Mouse (Mus musculus) frontal cortex, postnatal 36 days (tissue): Measurements from ENCODE around the gene Fam181a.

Source experiments
- DNase-seq, 2 experiments: peaks; one replicate each; pipeline ENCODE4 v3.0.0; 2022; ENCODE audit warnings: low spot score in 2 of 2

The Fam181a gene

DNA sequence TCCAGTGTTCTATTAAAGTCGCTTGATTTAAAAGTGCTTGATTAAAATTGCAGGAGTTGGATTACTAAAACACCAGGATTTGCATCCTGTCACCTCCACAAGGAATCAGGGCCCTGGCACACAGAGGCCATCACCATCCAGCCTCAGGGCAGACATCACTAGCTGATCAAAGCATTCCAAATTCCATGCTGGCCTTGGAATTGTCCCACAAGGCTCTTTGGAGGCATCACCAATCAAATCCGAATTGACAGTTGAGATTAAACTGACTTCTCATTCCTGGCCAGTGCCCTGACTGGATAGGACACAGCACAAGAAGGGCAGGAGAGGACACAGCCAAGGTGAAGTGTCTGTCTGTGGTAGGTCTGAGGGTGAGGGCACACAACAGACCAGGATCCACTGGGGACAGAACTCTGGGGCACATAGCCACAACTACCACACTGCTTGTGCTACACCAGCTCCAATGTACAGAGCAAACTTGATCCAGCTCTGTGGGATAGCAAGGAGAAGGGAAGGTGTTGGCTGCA is at the start of gene Fam181a:
TSS of gene Fam181a (plus strand) at position 232 of the 524 bp plus-strand sequence.
- no peak for DNase-seq

DNA sequence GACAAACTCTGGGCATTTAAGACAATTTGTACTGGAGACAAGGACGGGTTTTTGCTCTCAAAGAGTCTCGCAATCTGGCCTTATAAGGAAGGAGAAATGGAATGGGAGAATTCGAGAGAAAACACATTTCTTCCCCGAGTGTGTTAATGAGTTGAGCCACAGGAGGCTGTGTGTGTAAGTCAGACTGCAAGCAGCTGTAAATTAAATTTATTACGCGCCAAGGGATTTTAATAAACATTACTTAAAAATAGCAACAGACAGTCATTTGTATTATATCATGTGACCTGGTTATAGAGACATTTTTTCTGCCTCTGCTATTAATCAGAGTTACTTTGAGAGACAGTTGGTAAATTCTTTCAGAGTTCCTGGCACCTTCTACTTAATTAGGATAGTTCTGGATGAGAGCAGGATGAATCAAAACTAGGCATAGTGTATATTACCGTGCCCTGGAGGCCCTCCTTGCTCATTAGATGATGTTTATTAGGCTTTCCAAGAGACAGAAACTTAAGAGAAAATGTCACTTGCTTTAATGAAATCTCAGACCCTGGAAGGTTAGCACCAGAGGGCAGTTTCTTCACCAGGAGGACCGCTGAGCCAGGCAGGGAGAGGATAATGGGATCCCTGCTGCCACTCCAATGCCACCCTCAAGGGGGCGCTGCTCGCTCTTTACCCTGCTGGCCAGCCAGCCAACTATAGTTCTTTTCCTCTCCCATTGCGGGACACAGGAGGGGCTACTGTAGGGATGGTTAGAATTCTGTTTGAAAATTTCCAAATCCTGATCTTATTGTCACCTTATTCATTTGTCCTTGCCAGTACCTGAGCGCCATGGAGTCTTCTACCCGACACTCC is 48.5 kb upstream of the Fam181a start:
- no peak for DNase-seq

GRCm38 (mm10) chr12:103266605-103267004 is 44.2 kb upstream of the Fam181a start:
- DNase-seq: no peak

DNA sequence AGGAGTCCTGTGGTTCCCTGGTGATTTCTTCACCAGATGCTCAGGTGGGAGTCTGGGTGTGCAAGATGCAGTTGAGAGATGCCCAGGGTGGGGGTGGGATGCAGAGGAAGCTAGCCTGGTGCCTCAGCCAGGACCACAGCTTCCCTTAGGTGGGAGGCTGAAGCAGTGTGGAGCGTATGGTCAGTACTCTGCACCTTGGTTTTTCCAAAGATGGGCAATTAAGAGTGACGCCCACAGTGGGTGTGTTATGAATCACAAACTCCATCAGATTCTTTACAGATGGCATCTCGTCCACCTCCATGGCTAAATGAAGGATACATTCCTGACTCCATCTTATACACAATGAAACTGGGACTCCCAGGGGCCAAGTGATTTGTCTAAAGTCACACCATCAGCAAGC is 38.6 kb upstream of the Fam181a start:
- no peak for DNase-seq

DNA sequence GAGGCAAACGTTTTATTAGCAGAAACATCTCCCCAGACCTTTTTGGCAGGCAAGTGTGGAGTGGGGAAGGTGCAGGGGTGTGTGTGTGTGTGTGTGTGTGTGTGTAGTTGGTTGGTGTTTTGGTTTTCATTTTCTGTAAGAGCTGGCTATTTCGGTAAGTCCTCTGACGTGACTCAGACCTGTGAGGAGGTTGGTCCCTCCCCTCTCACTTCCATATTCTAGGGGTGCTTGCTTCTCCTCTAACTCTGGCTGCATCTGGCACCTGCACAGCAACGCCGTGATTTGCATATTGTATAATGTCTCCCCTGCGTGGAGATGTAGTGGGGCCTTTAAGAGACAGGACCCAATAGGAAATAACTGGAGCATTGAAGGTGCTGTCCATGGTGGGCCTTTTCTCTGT is 37.7 kb upstream of the Fam181a start:
- DNase-seq: peak in 1 of 2 experiments; percentile 28

DNA sequence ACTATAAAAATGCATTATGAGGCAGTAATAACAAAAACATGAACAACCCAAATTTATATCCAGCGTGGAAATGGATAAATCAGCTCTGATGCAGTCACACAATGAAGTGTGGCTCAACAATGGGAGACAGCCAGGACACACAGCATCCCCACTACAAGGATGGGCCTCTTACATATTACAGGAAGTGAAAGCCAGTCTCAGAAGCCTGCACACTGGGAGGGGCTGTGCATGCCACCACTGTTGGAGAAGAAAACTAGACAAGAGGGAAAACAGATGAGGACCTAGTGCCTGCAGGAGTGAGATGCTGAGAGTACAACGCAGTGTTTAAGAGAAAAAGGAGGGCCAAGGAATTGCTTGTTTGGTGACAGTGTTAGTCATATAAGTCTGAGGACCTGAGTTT is 37.0 kb upstream of the Fam181a start:
- no peak for DNase-seq

DNA sequence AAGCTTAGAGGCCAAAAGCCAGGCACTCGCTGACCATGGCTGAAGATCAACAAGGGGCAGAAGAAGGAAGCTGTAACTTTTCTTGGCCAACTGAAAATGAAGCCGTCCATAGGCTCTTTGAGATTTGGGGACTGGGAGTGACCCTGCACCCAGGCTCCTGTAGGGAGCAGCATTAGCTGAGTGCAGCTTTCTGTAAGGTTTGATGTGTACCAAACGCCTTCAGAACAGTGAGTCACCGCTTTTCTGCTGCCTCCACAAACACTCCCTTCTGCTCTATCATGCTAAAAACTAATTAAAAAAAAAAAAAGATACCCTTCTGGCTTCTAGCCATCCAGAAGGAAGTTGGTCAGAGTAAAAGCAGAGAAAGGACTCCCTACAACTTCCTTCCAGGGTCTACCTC is 34.4 kb upstream of the Fam181a start:
- DNase-seq: peak; percentile 30 to 33

DNA sequence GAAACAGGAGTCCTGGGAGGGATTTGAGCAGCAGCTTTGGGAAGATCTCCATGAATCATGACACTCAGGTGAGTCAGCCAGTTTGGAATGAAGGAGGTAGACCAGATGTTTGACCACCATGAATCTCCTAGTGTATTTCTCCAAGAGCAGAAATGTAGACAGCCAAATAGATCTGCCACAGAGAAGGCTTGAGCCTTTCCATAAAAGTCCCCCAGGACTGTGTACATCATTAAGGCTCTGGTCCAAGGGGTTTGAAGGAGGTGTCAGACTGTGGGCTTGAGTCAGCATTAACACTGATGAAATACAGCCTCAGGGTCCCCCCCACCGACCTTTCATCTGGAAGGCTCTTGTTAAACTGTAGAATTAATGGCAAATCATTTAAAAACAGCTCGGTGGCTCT is 29.3 kb upstream of the Fam181a start:
- no peak for DNase-seq

- no peak for DNase-seq
Measured at GRCm38 (mm10) chr12:103281912-103282311, 28.9 kb upstream of the Fam181a start.

DNA sequence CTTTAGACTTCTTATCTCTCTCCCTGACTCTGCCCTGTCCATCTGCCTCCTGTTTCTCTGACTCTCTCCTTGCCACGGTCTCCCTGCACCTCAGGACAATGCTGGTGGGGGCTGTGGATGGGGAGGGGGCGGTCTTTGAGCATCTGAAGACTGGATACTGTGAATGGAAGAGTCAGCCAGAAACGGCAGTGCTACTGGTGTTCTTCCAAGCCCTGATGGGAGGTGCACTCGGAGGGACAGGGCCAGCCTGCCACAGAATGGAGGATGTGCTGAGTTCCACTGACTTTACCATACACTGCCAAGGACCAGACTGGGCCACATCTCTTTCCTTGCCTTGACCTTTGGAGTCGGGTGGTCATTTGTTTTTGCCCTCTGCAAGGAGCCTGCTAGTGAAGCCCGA is 27.8 kb upstream of the Fam181a start:
- no peak for DNase-seq

- no peak for DNase-seq
Measured at GRCm38 (mm10) chr12:103283411-103283810, 27.4 kb upstream of the Fam181a start.

- DNase-seq: no peak
Measured at GRCm38 (mm10) chr12:103287276-103287675, 23.5 kb upstream of the Fam181a start.

DNA sequence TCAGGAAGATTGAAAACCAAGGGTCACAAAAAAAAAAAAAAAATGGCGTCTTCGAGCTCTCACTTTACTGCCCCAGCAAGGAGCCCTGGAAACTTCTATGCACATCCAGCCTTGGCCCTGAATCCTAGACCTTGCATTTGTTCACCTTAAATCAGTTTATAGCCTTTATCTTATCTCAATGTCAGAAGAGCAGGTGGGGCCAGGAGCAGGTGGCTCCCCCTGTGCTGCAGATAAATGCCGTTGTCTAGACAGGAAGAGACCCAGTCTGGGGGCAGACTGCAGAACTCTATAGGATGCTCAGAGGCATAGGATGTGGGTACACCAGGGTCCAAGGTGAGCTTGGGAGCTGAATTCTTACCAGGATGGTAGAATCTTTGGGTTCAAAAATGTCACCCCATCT is 18.4 kb upstream of the Fam181a start:
- no peak for DNase-seq

DNA sequence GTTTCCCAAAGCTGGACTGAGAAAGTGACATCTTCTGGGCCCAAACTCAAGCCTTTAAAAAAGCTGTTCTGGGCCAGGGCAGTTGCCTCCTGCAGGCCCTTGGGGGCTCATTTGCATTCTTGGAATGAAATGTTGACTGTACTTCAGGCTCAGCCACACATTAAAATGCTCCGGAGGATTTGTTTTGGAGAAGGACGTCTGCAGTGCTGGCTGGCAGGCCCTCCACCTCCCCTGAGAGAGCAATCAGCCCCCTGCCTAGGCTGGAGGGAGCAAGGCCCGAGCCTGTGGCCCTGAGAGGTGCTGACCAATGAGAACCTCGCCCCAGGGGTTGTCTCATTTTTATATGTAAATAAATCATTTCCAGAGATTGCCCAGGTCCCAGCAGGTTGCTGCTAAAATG is 14.5 kb upstream of the Fam181a start:
- DNase-seq: no peak

DNA sequence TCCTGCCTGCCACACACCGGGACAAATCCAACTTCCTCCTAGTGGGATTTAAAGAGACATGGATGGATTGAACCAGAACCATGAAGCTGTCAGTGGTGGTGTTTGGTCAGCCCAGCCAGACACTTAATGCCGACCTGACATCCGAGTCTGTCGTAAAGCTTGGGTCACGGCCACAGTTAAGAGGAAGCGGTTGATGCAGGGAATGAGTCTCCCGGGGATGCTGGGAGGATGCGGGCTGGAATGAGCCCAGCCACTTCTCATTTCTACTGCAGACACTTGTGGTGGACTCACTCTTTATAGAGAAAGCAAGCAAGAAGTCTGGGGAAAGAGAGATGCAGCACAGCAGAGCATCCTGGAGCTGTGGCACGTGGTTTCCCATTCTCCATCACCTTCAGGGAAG is 10.3 kb upstream of the Fam181a start:
- no peak for DNase-seq

- peak; percentile 69 to 71 for DNase-seq
Measured at GRCm38 (mm10) chr12:103301645-103302044, 9.1 kb upstream of the Fam181a start.

GRCm38 (mm10) chr12:103302960-103303359 is 7.8 kb upstream of the Fam181a start:
- DNase-seq: no peak

GRCm38 (mm10) chr12:103306224-103306623 is 4.6 kb upstream of the Fam181a start:
- DNase-seq: peak in 1 of 2 experiments; percentile 50

DNA sequence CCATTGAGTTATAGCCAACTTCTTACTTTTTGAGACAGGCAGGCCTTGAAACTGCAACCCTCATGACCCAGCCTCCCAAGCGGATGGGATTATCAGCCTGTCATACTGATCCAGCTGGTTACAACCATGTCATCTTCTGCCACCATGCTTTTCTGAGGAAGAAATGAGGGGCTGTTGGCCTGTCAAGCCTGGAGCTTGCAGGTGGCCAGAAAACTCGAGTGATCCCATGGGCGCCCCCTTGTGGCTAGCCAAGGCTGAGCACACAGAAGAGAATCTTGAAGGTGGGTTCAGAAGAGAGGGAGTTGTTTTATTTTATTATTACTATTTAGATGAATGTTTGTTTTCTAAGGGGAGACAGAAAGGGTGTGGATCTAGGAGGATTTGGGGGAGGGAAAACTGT is 4.1 kb upstream of the Fam181a start:
- no peak for DNase-seq

DNA sequence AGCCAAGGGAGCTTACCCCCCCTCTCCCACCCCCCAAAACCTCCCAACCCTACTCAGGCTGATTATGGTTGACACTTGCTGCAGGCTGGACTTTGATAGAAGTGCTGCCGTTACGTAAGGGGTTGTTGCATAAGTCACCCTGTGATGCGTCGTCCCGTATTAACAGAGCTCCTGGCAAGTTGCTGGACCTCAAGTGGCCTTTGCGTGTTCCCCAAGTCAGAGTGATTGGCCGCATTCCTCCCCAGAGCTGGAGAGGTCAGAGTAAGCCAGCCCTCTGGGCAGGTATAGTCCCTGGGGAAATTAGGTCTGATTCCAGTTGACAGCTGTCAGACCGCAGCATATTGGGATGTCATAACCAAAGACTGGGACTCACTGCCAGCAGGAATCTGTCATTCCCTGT is 1.1 kb downstream of the Fam181a start:
- DNase-seq: no peak

- no peak for DNase-seq
Measured at GRCm38 (mm10) chr12:103313274-103313673, 2.5 kb downstream of the Fam181a start.

DNA sequence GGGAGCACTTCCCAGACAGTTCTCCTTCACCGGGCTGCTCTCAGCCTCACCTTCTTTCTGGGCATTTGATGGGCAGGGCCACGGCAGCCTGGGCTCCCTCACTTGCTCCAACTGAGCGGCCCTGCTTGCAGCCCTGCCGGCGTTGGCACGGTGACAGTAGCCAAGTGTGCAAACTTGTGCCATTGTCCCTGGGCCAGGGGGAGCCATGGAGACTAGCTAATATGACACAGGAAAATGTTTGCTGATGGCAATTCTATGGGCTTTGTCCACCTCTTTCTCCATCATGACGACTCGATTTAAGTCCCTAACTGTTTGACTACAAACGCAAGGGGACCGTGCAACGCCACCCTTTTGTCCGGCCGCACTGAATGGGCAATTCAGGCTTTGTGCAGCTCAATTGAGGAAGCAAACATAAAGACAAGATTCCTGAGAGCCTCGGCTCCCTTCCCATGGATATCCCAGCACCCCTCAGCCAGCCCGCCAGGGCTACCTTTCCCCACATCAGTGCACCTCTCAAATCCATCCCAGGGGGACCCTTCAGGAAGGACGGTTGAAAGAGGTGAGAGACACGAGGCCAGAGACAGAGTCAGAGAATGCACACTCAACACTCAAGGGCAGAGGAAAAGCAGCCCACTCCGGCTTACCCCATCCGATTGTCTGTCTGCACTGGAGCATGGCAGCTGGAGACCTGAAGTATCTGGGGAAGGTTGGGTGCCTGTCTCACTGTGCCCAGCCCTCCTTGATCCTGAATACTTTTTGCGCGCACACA is 3.3 kb downstream of the Fam181a start:
- DNase-seq: no peak
